Mouse (Mus musculus) heart, embryonic 11.5 days (tissue): ENCODE measurements around the gene Gm21671. TPM values are rescaled to one million over a fixed set of nuclear protein-coding genes. Genes with fewer than 3 reads are reported as not detected.
"Not testable (repeated sequence)": the region's sequence is repeated elsewhere in the genome, so short reads cannot be mapped to it uniquely, and the experiment has no call there.

Source experiments
- ATAC-seq: fragments of 200-750 bp; cut with Nextera tagmentation; replicated peaks from 2 replicates; pipeline ENCODE4 v1.8.0; 2017; ENCODE audit warnings: moderate library complexity; ENCODE audit not compliant: insufficient number of reproducible peaks, low FRiP score, low TSS enrichment
- H3K27ac ChIP-seq: fragments of 300-500 bp; sonication (generic); 2 replicates; pipeline ENCODE4 v1.5.1; 2014; ENCODE audit warnings: mild to moderate bottlenecking, low read depth, low read length
- H3K27me3 ChIP-seq: fragments of 300-500 bp; sonication (generic); 2 replicates; pipeline ENCODE4 v1.6.1; 2014; ENCODE audit warnings: mild to moderate bottlenecking, low read length, mixed read lengths; ENCODE audit not compliant: control insufficient read depth, insufficient read depth
- H3K36me3 ChIP-seq: fragments of 300-500 bp; sonication (generic); 2 replicates; pipeline ENCODE4 v1.6.1; 2014; ENCODE audit warnings: mild to moderate bottlenecking, low read length, moderate library complexity, mixed read lengths; ENCODE audit not compliant: control insufficient read depth, insufficient read depth
- H3K4me1 ChIP-seq: fragments of 300-500 bp; sonication (generic); 2 replicates; pipeline ENCODE4 v1.6.1; 2014; ENCODE audit warnings: low read length; ENCODE audit not compliant: control insufficient read depth, insufficient read depth
- H3K4me2 ChIP-seq: fragments of 300-500 bp; sonication (generic); 2 replicates; pipeline ENCODE4 v1.6.1; 2014; ENCODE audit warnings: mild to moderate bottlenecking, moderate library complexity
- H3K4me3 ChIP-seq: fragments of 300-500 bp; sonication (generic); 2 replicates; pipeline ENCODE4 v1.5.1; 2014; ENCODE audit warnings: low read depth, low read length
- H3K9ac ChIP-seq: fragments of 300-500 bp; sonication (generic); 2 replicates; pipeline ENCODE4 v1.6.1; 2014; ENCODE audit warnings: mild to moderate bottlenecking, low read depth, low read length, moderate library complexity
- H3K9me3 ChIP-seq: fragments of 300-500 bp; sonication (generic); replicated peaks from 2 replicates; pipeline ENCODE4 v1.6.1; 2016; ENCODE audit warnings: low read length; ENCODE audit not compliant: control insufficient read depth
- WGBS: fragments of 180-500 bp; shearing (Covaris S2); extraction: QIAGEN DNeasy Blood & Tissue Kit; methylation state at CpG from one replicate; pipeline ENCODE4 v1.1.7; 2014; ENCODE audit not compliant: insufficient replicate concordance; 5-methylcytosine and 5-hydroxymethylcytosine counted together
- polyA plus RNA-seq: library from polyadenylated mRNA; unstranded; fragments of >200 nt; fragmentation: Nextera tagmentation; extraction: Ambion mirVana; gene quantifications from 2 replicates; pipeline ENCODE4 v1.2.1, GENCODE M21; 2014

The Gm21671 gene
- polyA plus RNA-seq = 0.07 TPM in 1 of 2 replicates, not detected in the other

DNA sequence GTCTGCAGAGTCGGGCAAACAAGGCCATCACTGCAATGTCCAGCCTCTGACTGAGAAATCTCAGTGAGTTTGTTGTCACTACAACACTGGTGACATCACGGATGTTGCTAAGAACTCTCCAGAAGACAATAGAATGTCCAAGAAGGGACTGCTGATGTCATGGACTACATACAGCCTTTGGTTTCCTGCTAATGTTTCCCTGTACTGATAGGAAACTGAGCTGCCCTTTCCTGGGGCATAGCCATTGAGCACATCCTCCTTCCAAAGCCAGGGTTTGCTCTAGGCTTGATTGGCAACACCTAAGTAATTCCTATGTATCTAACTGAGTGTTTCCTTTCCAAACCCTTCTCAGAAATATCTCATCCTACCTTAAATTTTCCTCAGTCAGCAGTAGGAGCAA lies at the start of gene Gm21671:
Gene Gm21671, minus strand, starts transcription at position 101 of the 400 bp plus-strand sequence.
- not testable (repeated sequence) for H3K9ac ChIP-seq, H3K36me3 ChIP-seq, ATAC-seq, H3K4me1 ChIP-seq, H3K27me3 ChIP-seq, H3K9me3 ChIP-seq, H3K4me3 ChIP-seq, H3K27ac ChIP-seq, H3K4me2 ChIP-seq
- 57% methylated on average over 2 of the region's 2 CpGs for WGBS

DNA sequence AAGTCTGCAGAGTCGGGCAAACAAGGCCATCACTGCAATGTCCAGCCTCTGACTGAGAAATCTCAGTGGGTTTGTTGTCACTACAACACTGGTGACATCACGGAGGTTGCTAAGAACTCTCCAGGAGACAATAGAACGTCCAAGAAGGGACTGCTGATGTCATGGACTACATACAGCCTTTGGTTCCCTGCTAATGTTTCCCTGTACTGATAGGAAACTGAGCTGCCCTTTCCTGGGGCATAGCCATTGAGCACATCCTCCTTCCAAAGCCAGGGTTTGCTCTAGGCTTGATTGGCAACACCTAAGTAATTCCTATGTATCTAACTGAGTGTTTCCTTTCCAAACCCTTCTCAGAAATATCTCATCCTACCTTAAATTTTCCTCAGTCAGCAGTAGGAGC lies 34.3 kb upstream of the Gm21671 start, which contains the start of gene Gm21698:
Gene Gm21698, minus strand, starts transcription at position 101 of the 400 bp plus-strand sequence.
- ATAC-seq, H3K4me3 ChIP-seq, H3K9ac ChIP-seq, H3K4me1 ChIP-seq, H3K36me3 ChIP-seq, H3K4me2 ChIP-seq, H3K9me3 ChIP-seq, H3K27ac ChIP-seq, H3K27me3 ChIP-seq: not testable (repeated sequence)
- WGBS = no CpG with 5 or more reads among the region's 3 CpGs

DNA sequence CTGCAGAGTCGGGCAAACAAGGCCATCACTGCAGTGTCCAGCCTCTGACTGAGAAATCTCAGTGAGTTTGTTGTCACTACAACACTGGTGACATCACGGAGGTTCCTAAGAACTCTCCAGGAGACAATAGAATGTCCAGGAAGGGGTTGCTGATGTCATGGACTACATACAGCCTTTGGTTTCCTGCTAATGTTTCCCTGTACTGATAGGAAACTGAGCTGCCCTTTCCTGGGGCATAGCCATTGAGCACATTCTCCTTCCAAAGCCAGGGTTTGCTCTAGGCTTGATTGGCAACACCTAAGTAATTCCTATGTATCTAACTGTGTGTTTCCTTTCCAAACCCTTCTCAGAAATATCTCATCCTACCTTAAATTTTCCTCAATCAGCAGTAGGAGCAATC lies 18.3 kb upstream of the Gm21671 start, which contains the start of gene Gm21680:
Gene Gm21680, minus strand, starts transcription at position 101 of the 400 bp plus-strand sequence.
- not testable (repeated sequence) for H3K9me3 ChIP-seq, H3K9ac ChIP-seq, ATAC-seq, H3K4me1 ChIP-seq, H3K36me3 ChIP-seq, H3K27me3 ChIP-seq, H3K27ac ChIP-seq, H3K4me3 ChIP-seq, H3K4me2 ChIP-seq
- no CpG with 5 or more reads among the region's 2 CpGs for WGBS

DNA sequence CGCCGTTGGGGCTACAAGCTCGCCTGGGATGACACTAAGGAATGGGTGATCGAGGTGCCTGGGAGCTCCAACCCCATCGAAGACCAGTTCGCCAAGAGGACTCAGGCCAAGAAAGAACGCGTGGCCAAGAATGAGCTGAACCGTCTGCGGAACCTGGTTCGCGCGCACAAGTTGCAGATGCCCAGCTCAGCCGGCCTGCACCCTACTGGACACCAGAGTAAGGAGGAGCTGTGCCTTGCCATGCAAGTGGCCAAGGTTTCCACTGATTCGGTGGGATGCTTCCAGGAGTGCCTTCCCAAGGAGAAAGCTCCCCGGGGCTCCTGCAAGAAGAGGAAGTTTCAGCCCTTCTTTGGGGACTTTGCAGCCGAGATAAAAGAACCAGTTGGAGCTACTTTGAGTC lies 2.8 kb upstream of the Gm21671 start:
- Histone ChIP-seq H3K4me3 (peak overlapping the region; percentile 27), H3K4me2 (peak overlapping the region; percentile 56)
- H3K9ac ChIP-seq, H3K9me3 ChIP-seq, H3K4me1 ChIP-seq, ATAC-seq, H3K36me3 ChIP-seq, H3K27me3 ChIP-seq, H3K27ac ChIP-seq: not testable (repeated sequence)
- WGBS = 33% methylated on average over 15 of the region's 17 CpGs

DNA sequence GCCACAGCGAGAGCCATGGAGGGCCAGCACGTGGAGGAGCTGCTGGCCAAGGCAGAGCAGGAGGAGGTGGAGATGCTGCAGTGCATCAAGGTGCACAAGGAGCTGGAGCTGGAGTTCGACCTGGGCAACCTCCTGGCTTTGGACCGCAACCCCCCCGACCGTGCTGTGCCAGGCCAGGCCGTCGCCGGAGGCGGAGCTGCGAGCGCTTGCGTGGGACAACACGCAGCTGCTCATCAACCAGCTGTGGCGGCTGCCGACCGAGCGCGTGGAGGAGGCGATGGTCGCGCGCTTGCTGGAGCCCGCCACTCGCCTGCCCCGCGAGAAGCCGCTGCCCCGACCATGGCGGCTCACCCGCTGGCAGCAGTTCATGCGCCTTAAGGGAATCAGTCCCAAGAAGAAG lies 2.4 kb upstream of the Gm21671 start:
- ATAC-seq, H3K4me1 ChIP-seq, H3K9me3 ChIP-seq, H3K36me3 ChIP-seq, H3K27ac ChIP-seq, H3K27me3 ChIP-seq, H3K9ac ChIP-seq: not testable (repeated sequence)
- Histone ChIP-seq H3K4me2 (peak overlapping the region; percentile 56), H3K4me3 (peak overlapping the region; percentile 27)
- WGBS = 22% methylated on average over 30 of the region's 32 CpGs

DNA sequence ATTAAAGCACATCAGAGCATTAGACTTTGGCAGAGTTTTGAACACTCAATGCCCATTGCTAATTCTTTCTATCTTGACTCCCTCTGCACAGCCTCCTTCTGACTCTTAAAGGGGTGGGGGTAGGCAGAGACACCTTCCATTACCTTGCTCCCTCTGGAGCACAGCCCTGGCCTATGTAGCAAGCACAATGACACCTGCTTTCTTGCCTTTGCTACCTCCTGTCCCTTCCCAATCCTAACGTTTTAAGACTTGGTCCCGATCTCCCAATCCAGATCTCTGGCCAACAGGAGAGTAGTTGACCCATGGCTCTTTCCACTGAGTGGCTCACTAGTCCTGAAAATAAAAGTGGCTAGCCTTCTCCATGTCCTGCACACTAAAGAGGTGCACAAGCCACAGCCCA lies 8.8 kb downstream of the Gm21671 start:
- not testable (repeated sequence) for H3K9me3 ChIP-seq, H3K4me1 ChIP-seq, H3K36me3 ChIP-seq, H3K4me2 ChIP-seq, ATAC-seq, H3K4me3 ChIP-seq, H3K27me3 ChIP-seq, H3K9ac ChIP-seq, H3K27ac ChIP-seq
- 70% methylated on average over 2 of the region's 2 CpGs for WGBS

DNA sequence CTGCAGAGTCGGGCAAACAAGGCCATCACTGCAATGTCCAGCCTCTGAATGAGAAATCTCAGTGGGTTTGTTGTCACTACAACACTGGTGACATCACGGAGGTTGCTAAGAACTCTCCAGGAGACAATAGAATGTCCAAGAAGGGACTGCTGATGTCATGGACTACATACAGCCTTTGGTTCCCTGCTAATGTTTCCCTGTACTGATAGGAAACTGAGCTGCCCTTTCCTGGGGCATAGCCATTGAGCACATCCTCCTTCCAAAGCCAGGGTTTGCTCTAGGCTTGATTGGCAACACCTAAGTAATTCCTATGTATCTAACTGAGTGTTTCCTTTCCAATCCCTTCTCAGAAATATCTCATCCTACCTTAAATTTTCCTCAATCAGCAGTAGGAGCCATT lies 11.9 kb downstream of the Gm21671 start, which contains the start of gene Gm21663:
Gene Gm21663, minus strand, starts transcription at position 101 of the 400 bp plus-strand sequence.
- not testable (repeated sequence) for H3K9me3 ChIP-seq, H3K36me3 ChIP-seq, H3K4me2 ChIP-seq, H3K4me3 ChIP-seq, H3K27ac ChIP-seq, ATAC-seq, H3K4me1 ChIP-seq, H3K27me3 ChIP-seq, H3K9ac ChIP-seq
- WGBS = 49% methylated on average over 2 of the region's 2 CpGs

Other genes with a start within 250 kb of the Gm21671 start
- 10.0 and 11.1 TPM in 2 replicates for gene Xrcc2, start 248.6 kb downstream of the Gm21671 start, polyA plus RNA-seq
- gene Actr3b, start 194.4 kb downstream of the Gm21671 start, polyA plus RNA-seq = 37.4 and 42.5 TPM in 2 replicates
- 0.06 and 0.20 TPM in 2 replicates for gene Gm21663, start 12.0 kb downstream of the Gm21671 start, polyA plus RNA-seq
- 0.16 and 0.27 TPM in 2 replicates for gene Gm21680, start 18.2 kb upstream of the Gm21671 start, polyA plus RNA-seq
- gene Gm21698, start 34.2 kb upstream of the Gm21671 start, polyA plus RNA-seq = 0.23 and 0.26 TPM in 2 replicates
- gene Gm1979, start 50.4 kb upstream of the Gm21671 start, polyA plus RNA-seq = 0.31 TPM in 1 of 2 replicates, not detected in the other
- not detected in 2 replicates for gene Gm5862, start 68.5 kb upstream of the Gm21671 start, polyA plus RNA-seq
- not detected in 2 replicates for gene Speer4a, start 85.1 kb upstream of the Gm21671 start, polyA plus RNA-seq
- 0.07 TPM in 1 of 2 replicates, not detected in the other for gene Gm7347, start 104.2 kb upstream of the Gm21671 start, polyA plus RNA-seq
- not detected in 2 replicates for gene Gm10471, start 134.9 kb upstream of the Gm21671 start, polyA plus RNA-seq
- gene 5031410I06Rik, start 150.9 kb upstream of the Gm21671 start, polyA plus RNA-seq = not detected in 2 replicates
- gene Gm10220, start 167.0 kb upstream of the Gm21671 start, polyA plus RNA-seq = not detected in 2 replicates